Mouse (Mus musculus): Measurements from ENCODE around the gene Malsu1. TPM values are rescaled to one million over a fixed set of nuclear protein-coding genes. Genes with fewer than 3 reads are reported as not detected.

The Malsu1 gene
- 18.6 and 27.7 TPM in 2 replicates for polyA plus RNA-seq (2012; rRNA removed)

DNA sequence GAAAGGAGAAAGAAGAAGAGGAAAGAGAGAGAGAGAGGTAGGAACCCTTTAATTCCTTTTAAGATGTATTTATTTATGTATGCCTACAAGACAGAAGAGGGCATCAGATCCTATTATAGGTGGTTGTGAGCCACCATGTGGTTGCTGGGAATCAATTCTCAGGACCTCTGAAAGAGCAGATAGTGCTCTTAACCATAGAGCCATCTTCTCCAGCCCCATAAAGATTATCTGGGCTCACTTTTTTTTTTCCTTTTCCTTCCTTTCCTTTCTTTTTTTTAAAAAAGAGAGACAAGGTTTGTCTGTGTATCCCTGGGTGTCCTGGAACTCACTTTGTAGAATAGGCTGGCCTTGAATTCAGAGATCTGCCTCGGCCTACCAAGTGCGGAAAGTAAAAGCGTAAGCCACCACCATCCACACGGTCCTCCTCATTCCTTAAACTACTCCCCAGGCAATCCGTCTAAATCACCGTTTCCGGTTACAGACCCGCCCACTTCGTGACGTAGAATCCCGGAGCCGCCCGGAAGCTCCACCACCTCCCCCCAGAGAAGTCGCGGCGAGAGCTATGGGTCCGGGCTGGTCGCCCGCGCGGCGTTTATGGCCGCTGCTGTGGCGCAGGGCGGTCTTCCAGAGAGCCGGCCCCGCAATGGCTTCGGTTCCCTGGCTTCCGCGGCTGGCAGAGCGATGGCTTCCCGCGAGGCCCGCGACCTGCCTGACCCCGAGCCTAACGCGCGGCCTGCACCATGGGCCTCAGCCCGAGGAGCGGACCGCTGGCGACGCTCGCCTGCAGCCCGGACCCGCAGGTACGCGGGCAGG lies at the start of gene Malsu1:
Gene Malsu1, plus strand, starts transcription at position 492 of the 813 bp plus-strand sequence.
- peak; percentile 80 for TF ChIP-seq POLR2A (IDR thresholded peaks at IDR 0.05; ENCODE audit: borderline replicate concordance, extremely low read depth, insufficient read depth, insufficient read length, poor library complexity, severe bottlenecking)
- no peak for TF ChIP-seq CTCF (IDR thresholded peaks at IDR 0.05; ENCODE audit: borderline replicate concordance, extremely low read depth, insufficient read depth, insufficient read length)
- peak; percentile 98 for DNase-seq (ENCODE audit: low read depth)

DNA sequence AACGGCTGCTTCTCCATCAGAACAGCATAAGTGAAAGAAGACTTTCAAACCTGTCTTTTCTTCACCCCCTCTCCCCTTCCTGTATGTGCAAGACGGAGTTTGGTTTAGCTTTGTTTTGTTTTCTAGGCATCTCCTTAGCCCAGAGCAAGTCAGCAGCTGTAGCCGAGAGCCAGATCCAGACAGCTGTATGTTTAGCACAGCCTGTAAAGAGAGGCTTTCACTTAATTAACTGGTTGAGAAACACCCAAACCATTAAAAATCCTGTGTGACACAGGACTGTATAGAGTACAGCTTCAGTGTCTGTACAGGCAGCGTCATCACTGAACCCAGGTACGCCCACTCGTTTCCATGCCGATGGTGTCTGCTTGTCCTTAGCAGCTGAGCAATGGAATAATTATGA lies 48.3 kb upstream of the Malsu1 start:
- no peak for DNase-seq (ENCODE audit: low read depth)
- TF ChIP-seq CTCF (IDR thresholded peaks at IDR 0.05; ENCODE audit: borderline replicate concordance, extremely low read depth, insufficient read depth, insufficient read length) (no peak), POLR2A (IDR thresholded peaks at IDR 0.05; ENCODE audit: borderline replicate concordance, extremely low read depth, insufficient read depth, insufficient read length, poor library complexity, severe bottlenecking) (no peak)

DNA sequence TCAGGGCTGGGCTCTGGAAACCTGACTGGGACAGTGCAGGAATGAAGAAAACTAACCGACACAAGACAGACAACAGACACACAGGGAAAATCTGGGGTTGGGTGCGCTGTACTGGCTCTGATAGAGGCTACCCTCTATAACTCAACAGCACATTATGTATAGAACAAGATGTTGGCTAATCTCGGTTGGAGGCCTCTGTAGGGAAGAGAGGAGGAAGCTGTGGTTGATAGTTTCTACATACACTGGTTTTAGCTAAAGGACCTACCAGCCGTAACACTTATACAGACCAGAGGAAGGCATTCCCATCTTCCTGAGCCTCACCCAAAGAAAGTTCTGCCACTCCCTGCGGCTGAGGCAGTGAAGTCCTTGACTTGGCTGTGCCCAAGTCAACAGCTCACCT lies 47.1 kb upstream of the Malsu1 start:
- TF ChIP-seq POLR2A (IDR thresholded peaks at IDR 0.05; ENCODE audit: borderline replicate concordance, extremely low read depth, insufficient read depth, insufficient read length, poor library complexity, severe bottlenecking) (no peak), CTCF (IDR thresholded peaks at IDR 0.05; ENCODE audit: borderline replicate concordance, extremely low read depth, insufficient read depth, insufficient read length) (no peak)
- no peak for DNase-seq (ENCODE audit: low read depth)

DNA sequence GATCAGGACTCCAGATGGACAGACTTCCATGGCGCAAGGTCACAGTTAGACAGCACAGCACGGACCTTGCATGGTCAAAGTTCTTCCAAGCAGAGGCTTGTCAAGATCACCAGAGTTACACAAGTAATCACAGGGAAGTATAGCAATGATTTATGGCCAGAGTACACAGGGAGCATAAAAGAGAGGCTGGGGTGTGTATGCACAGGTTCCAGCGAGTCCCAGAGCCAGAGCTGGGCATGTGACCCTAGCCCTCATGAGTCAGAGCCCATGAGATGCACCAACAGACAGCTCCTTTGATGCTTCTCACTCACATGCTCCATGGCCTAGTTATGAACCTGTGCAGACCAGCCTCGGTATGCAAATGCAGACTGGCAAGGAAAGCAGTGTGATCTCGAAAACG lies 45.6 kb upstream of the Malsu1 start:
- TF ChIP-seq CTCF (IDR thresholded peaks at IDR 0.05; ENCODE audit: borderline replicate concordance, extremely low read depth, insufficient read depth, insufficient read length), result no peak
- TF ChIP-seq POLR2A (IDR thresholded peaks at IDR 0.05; ENCODE audit: borderline replicate concordance, extremely low read depth, insufficient read depth, insufficient read length, poor library complexity, severe bottlenecking), result no peak
- no peak for DNase-seq (ENCODE audit: low read depth)

DNA sequence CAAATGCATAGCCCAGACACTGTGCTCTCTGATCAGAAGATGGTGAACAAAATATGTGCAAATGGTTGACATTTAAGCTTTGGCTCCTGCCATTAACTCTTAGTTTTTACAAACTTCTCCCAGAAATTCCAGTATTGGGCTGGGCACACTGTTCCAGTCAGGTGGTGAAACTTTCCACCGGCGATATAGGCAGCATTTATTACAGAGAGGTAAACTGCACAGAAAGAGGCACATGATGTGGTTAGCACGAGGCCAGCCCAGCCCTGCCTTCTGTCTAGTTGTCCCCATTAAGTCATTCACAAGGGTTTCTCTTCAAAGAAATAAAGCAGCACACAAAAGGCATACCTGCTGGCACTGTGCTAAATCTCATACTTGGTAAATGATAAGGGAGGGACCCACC lies 44.9 kb upstream of the Malsu1 start:
- no peak for DNase-seq (ENCODE audit: low read depth)
- no peak for TF ChIP-seq POLR2A (IDR thresholded peaks at IDR 0.05; ENCODE audit: borderline replicate concordance, extremely low read depth, insufficient read depth, insufficient read length, poor library complexity, severe bottlenecking)
- TF ChIP-seq CTCF (IDR thresholded peaks at IDR 0.05; ENCODE audit: borderline replicate concordance, extremely low read depth, insufficient read depth, insufficient read length), result no peak

DNA sequence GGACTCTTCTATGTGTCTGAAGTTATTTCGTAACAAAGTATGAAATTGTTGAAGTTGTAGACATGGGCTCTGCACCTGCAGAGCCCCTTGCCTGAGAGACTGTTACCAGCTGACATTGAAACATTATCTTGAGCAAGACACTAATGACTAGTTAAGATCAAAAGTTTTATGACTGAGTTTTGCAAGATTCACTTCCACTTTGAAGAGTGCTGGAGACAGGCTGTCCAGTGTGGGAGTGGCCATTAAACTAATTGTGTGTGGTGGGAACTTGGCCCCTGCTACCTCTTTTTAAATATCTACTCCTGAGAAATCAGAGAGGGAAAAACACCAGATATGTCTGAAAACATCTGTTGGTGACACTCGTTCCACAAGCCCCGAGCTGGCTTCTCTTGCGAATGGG lies 42.4 kb upstream of the Malsu1 start:
- no peak for DNase-seq (ENCODE audit: low read depth)
- TF ChIP-seq POLR2A (IDR thresholded peaks at IDR 0.05; ENCODE audit: borderline replicate concordance, extremely low read depth, insufficient read depth, insufficient read length, poor library complexity, severe bottlenecking), result no peak
- no peak for TF ChIP-seq CTCF (IDR thresholded peaks at IDR 0.05; ENCODE audit: borderline replicate concordance, extremely low read depth, insufficient read depth, insufficient read length)

DNA sequence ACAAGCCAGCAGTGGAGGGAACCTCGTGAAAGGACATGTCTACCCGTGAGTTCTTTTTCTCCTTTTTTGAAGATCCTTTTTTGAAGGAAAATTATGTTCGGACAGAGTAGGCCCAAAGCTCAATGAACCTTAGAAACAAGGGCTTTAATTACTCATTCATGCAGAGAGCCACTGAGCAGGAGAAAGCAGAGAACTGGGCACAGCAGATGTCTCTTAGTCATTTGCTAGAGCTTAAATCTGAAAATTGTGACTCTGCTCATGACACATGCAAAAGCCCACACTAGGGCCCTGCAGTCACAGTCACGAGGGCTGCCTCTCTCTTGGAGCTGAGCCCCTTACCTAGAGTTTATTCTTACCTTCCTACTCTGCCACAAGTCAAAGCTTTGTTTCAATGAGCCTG lies 40.8 kb upstream of the Malsu1 start:
- TF ChIP-seq POLR2A (IDR thresholded peaks at IDR 0.05; ENCODE audit: borderline replicate concordance, extremely low read depth, insufficient read depth, insufficient read length, poor library complexity, severe bottlenecking), result no peak
- no peak for TF ChIP-seq CTCF (IDR thresholded peaks at IDR 0.05; ENCODE audit: borderline replicate concordance, extremely low read depth, insufficient read depth, insufficient read length)

DNA sequence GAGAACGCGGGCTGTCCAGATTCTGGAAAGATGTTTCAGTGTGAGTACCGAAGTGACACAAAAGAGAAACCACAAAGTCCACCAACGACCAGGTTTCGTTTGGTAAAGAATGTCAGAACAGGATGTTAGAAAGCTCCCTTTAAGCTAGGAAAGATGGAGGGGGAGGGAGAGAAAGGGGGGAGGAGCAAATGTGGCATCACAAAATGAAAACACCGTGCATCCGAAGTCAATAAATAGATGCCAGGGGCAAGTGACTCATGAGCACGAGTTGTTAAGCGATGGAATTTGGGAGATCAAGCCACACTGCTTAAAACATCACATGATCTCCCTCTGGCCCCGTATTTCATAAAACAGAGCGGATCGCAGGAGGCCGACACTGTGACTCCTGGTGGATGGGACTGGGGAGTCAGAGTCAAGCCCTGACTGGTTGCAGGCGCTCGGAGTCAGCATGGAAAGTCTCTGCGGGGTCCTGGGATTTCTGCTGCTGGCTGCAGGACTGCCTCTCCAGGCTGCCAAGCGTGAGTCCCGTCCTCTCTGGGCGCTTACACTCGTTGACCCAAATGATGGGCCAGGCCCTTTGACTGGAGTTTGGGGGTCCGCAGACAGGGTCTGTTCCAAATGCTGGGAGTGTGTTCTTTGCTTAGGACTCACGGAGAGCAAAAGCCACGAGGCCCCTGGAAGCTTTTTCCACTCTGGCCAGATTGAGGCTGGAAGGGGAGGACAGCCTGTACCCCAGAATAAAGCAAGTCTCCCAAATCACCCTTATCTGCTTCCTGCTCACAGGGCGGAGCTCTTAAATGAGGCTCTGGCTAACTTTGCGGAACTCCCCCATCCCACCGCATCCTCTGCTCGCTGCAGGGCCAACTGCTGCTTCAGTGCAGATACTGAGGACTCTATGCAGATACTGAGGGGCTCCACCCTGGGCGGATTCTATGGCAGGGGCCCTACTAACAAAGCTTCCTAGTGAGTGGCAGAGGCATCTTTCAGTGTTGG lies 37.0 kb upstream of the Malsu1 start, which contains the start of gene Gpnmb:
Gene Gpnmb, plus strand, starts transcription at position 272 of the 993 bp plus-strand sequence.
- TF ChIP-seq CTCF (IDR thresholded peaks at IDR 0.05; ENCODE audit: borderline replicate concordance, extremely low read depth, insufficient read depth, insufficient read length), result no peak
- TF ChIP-seq POLR2A (IDR thresholded peaks at IDR 0.05; ENCODE audit: borderline replicate concordance, extremely low read depth, insufficient read depth, insufficient read length, poor library complexity, severe bottlenecking), result no peak
- DNase-seq (ENCODE audit: low read depth), result no peak

More for the DNA sequence above, 40.8 kb upstream of the Malsu1 start:
- DNase-seq (ENCODE audit: low read depth), result no peak

DNA sequence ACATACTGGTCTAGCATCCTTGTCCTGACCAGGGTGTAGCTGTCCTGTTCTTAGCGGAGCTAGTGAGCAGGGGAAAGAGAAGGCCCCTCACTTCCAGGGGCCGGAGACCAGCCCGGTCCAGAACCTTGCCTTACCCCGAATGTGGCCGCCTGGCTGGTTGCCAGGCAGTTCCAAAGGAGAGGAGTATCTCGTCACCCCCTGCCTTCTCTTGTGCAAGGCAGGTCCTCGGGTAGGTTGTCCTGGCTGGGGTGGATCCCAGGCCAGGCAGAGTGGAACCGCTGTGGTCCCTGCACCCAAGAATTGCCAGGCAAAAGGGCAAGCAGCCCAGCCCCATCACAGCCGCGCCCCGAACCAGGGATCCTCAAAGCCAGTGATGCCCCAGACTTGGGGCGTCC lies 36.3 kb upstream of the Malsu1 start:
- DNase-seq (ENCODE audit: low read depth), result no peak
- TF ChIP-seq CTCF (IDR thresholded peaks at IDR 0.05; ENCODE audit: borderline replicate concordance, extremely low read depth, insufficient read depth, insufficient read length), result no peak
- no peak for TF ChIP-seq POLR2A (IDR thresholded peaks at IDR 0.05; ENCODE audit: borderline replicate concordance, extremely low read depth, insufficient read depth, insufficient read length, poor library complexity, severe bottlenecking)

DNA sequence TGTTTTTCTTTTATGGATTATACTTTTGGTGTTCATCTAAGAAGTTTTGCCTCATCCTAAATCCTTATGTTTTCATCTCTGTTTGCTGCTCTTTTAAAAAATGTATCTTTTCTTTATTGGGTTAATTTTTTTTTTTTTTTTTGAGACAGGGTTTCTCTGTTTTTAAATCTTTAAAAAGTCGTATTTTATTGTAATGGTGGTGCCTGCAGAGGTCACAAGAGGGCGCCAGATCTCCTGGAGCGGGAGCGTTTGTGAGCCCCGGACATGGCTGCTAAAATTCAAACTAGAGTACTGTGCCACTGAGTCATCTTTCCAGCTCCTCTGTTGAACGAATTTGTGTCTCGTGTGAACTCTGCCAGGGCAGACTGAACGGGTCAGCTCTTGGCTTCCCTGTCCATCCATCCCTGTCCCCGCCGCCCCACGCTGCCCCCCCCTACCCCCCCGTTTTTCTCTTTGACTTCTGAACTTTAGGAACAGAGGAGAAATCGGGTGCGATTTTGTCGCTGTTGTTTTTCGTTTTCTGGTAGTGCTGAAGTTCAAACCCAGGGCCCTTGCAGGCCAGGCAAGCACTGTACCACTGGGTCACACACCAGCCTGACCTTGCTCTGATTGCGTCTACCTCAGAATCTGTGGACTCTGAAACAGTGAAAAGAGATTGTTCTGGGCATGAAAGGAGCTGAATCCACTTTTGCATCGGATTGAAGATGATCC lies 34.0 kb upstream of the Malsu1 start:
- TF ChIP-seq CTCF (IDR thresholded peaks at IDR 0.05; ENCODE audit: borderline replicate concordance, extremely low read depth, insufficient read depth, insufficient read length) (peak; percentile 84), POLR2A (IDR thresholded peaks at IDR 0.05; ENCODE audit: borderline replicate concordance, extremely low read depth, insufficient read depth, insufficient read length, poor library complexity, severe bottlenecking) (no peak)
- DNase-seq (ENCODE audit: low read depth), result peak; percentile 76

Measured in brain, embryonic 14.5 days (tissue).